ENCODE assay signal across 8 mouse cellular contexts in genomic region chr7:64011563-64012267, GRCm38 (mm10).
DNase-seq lines count a peak whose midpoint lies in the region; ATAC-seq and TF ChIP-seq lines count a peak whose summit lies in the region.

No protein-coding gene starts in this region.

- H3K27me3 ChIP-seq in heart, adult 2 months (ENCODE audit: control insufficient read depth, insufficient read depth, low read length), result no peaks in the 10 kb centered on the region
- H3K27me3 ChIP-seq in liver, adult 2 months (ENCODE audit: control insufficient read depth, insufficient read depth, low read length), result no peaks in the 10 kb centered on the region
- no peaks in the 10 kb centered on the region for H3K27me3 ChIP-seq in forebrain, embryonic 16.5 days (replicated peaks; ENCODE audit: control insufficient read depth, insufficient read depth, low read length)

- ATAC-seq in neutrophil, adult 5-6 weeks (ENCODE audit: extremely low read depth, insufficient number of reproducible peaks, low FRiP score, poor library complexity, severe bottlenecking), result peak; percentile 77
- no peak for ATAC-seq in forebrain, embryonic 16.5 days

- no peaks in the 10 kb centered on the region for H3K36me3 ChIP-seq in heart, adult 2 months (ENCODE audit: control insufficient read depth, insufficient read depth, low read length)
- H3K36me3 ChIP-seq in liver, adult 2 months (ENCODE audit: control insufficient read depth, insufficient read depth, low read length), result no peaks in the 10 kb centered on the region
- H3K36me3 ChIP-seq in forebrain, embryonic 16.5 days (ENCODE audit: control insufficient read depth, insufficient read depth), result no peaks in the 10 kb centered on the region

- no peak overlapping the region for H3K4me2 ChIP-seq in forebrain, embryonic 16.5 days (ENCODE audit: low read length)

- TF ChIP-seq EP300 in heart, adult 2 months (IDR thresholded peaks at IDR 0.05; ENCODE audit: insufficient read depth, low read depth, low read length), result no peak

- DNase-seq in heart, adult 2 months, result peak; percentile 27 to 63
- DNase-seq in heart, adult 9 months (ENCODE audit: low spot score in 2 of 2), result no peak
- peak; percentile 72 for DNase-seq in brain, adult 2 months (ENCODE audit: low read depth, low spot score)
- peak; percentile 12 for DNase-seq in liver, adult 2 months (ENCODE audit: extremely low read depth, low read depth, low spot score)
- no peak for DNase-seq in layer of hippocampus, adult 9-10 months (ENCODE audit: low spot score)
- DNase-seq in urinary bladder, postnatal 4 days (ENCODE audit: low spot score in 2 of 2), result no peak

- no peak overlapping the region for H3K4me3 ChIP-seq in heart, adult 2 months
- H3K4me3 ChIP-seq in liver, adult 2 months (ENCODE audit: insufficient read depth, low read depth, low read length), result no peak overlapping the region
- no peak overlapping the region for H3K4me3 ChIP-seq in forebrain, embryonic 16.5 days (replicated peaks; ENCODE audit: low read length)

- H3K27ac ChIP-seq in heart, adult 2 months, result no peak overlapping the region
- H3K27ac ChIP-seq in liver, adult 2 months (replicated peaks; ENCODE audit: insufficient read depth, low read depth, low read length), result no peak overlapping the region
- no peak overlapping the region for H3K27ac ChIP-seq in forebrain, embryonic 16.5 days (ENCODE audit: low read length)

- H3K9me3 ChIP-seq in forebrain, embryonic 16.5 days (ENCODE audit: control insufficient read depth, low read length), result no peaks in the 10 kb centered on the region

- no peaks in the 10 kb centered on the region for H3K4me1 ChIP-seq in heart, adult 2 months (ENCODE audit: control insufficient read depth, insufficient read depth, low read length)
- no peaks in the 10 kb centered on the region for H3K4me1 ChIP-seq in liver, adult 2 months (ENCODE audit: control insufficient read depth, insufficient read depth, low read length)
- 0 out of 2 replicates have a peak, but pooled peaks cover under 1% of the 10 kb centered on the region for H3K4me1 ChIP-seq in forebrain, embryonic 16.5 days (replicated peaks; ENCODE audit: control insufficient read depth, insufficient read depth, low read length)

- no peak for TF ChIP-seq CTCF in heart, adult 2 months (IDR thresholded peaks at IDR 0.05)
- TF ChIP-seq CTCF in liver, adult 2 months (IDR thresholded peaks at IDR 0.05; ENCODE audit: low read depth, low read length), result no peak

- no peak for TF ChIP-seq POLR2A in heart, adult 2 months (IDR thresholded peaks at IDR 0.05; ENCODE audit: insufficient read depth, low read depth, low read length)
- TF ChIP-seq POLR2A in liver, adult 2 months (IDR thresholded peaks at IDR 0.05; ENCODE audit: extremely low read depth, insufficient read depth, low read length), result no peak

- H3K9ac ChIP-seq in heart, adult 2 months (ENCODE audit: low read depth, low read length), result no peak overlapping the region
- H3K9ac ChIP-seq in liver, adult 2 months (ENCODE audit: low read depth, low read length), result no peak overlapping the region
- H3K9ac ChIP-seq in forebrain, embryonic 16.5 days (replicated peaks; ENCODE audit: low read depth, low read length), result no peak overlapping the region

- WGBS in heart, adult 2 months, result 31% methylated on average over 13 of the region's 13 CpGs
- WGBS in liver, adult 2 months, result 52% methylated on average over 13 of the region's 13 CpGs
- WGBS in forebrain, embryonic 16.5 days, result 80% methylated on average over 13 of the region's 13 CpGs

- H3K79me2 ChIP-seq in heart, adult 2 months (replicated peaks; ENCODE audit: control insufficient read depth, insufficient read depth, low read length), result no peaks in the 10 kb centered on the region
- no peaks in the 10 kb centered on the region for H3K79me2 ChIP-seq in liver, adult 2 months (ENCODE audit: control insufficient read depth, insufficient read depth, low read length)

- intact Hi-C loops in heart, adult 2 months (cut with DNase I), result no loop called here

Comparison
In these comparisons a context has a peak if more than half of its experiments do, and no peak if none do; other contexts are left out.
1. DNase-seq: peak in heart, adult 2 months (2 of 2), brain, adult 2 months (single experiment) and liver, adult 2 months (single experiment); none in heart, adult 9 months (0 of 2), layer of hippocampus, adult 9-10 months (single experiment) and urinary bladder, postnatal 4 days (0 of 2).